Mouse (Mus musculus): ENCODE results near the gene Mtx2.

Mtx2 gene

DNA sequence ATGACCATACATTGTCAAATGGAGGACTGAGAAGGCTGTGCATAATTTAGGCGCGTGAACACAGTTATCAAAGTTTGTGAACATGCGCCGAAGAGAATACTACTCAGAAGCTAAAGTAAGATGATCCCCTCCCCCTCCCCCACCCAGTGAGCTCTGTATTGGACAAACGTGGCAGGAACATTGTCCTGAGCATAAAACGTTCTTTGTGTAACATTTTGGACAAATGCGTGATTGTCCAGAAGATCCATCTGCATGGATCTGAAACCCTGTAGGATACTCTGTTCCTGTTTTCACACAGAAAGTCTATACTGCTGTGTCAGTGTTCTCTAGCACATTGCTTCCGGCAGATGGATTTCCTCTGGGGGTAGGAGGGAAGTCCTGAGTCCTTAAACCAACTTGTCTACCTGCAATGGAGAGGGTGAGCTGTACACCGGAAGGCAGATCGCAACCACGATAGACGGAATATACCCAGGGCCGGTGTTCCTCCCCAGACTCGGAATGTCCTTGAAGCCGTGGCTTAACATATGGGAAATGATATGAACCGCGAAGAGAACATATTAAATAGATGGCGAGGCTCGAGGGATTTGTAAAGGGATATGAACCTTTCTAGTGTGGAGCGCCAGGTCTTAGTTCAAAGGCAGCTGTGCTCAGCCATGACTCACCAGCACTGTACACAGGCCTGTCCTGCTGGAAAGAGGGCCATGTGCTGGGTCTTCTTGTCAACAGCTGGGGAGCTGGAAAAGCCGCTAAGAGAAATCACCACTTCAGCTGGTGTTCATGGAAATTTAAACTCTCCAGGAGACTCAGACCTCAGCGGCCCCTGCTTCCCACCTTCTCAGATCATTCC is 100.6 kb downstream of the Mtx2 start:
- DNase-seq, result no peak
